Mouse (Mus musculus) cerebellum, postnatal 10 days (tissue): ENCODE data around the gene L2hgdh.
"Not testable (repeated sequence)": the region's sequence is repeated elsewhere in the genome, so short reads cannot be mapped to it uniquely, and the experiment has no call there.

Experiments
- DNase-seq, 2 experiments: peaks; one replicate each; pipeline ENCODE4 v3.0.0; 2021; ENCODE audit warnings: mixed read lengths in 2 of 2

Gene L2hgdh

GRCm38 (mm10) chr12:69661658-69662057 lies 63.0 kb downstream of the L2hgdh start:
- no peak for DNase-seq

DNA sequence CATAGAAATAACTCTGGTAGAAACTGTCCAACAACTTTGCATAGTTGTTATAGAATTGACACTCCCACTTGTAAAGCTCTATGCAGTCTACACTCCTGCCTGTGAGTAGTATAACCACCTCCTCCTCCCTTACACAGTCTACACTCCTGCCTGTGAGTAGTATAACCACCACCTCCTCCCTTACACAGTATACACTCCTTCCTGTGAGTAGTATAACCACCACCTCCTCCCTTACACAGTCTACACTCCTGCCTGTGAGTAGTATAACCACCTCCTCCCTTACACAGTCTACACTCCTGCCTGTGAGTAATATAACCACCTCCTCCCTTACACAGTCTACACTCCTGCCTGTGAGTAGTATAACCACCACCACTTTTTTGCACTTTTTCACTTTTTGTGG lies 70.7 kb downstream of the L2hgdh start:
- DNase-seq, result not testable (repeated sequence)

DNA sequence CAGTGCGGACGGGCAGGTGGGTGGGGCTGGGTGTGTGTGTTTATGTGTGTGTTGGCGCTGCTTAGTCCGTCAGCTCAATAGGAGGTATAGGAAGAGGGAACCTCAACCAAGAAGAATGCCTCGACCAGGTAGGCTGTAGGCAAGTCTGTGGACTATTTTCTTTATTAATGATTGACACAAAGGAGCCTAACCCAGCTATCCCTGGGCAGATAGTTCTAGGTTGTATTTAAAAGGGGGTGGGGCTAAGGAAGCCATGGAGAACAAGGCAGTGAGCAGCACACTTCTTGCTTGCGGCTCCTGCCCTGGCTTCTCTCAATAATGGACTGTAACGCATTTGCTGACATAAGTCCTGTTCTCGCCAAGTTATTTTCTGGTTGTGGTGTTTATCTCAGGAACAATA lies 75.2 kb downstream of the L2hgdh start:
- no peak for DNase-seq

GRCm38 (mm10) chr12:69645821-69646616 lies 78.7 kb downstream of the L2hgdh start:
- DNase-seq, result no peak

DNA sequence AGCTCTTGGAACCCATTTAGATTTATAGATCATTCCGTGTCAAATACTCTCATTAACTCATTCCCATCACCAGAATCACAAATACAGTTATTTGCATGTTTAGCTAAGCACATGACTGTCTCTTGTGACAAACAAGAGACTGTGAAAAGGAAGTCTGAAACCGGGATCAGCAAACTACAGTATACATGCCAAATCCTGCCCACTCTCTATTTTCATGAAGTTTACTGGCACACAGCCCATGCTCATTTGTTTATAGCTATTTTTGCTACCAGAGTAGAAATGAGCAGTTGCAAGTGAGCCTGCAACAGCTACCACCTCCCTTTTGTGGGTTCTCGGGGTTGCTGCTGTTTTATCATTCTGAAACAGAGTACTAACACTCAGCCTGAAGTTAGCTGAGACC lies 79.8 kb downstream of the L2hgdh start:
- DNase-seq, result no peak

DNA sequence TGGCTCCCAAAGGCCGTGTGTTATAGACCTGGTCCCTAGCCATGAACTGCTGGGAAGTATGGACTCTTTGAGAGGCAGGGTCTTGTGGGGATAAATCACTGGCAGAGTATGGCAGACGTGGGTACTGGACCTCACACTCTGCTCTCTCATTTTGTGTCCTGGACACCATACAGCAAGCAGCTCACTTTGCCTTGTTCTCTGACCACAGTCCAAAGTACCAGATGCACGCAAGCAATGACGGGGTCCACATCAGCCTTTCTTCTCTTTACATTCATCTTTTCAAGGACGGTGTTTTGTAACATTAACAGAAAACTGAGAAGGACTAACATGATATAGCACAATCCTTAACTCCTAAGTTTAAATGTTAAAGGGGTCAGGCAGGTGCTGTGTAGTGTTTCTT lies 81.8 kb downstream of the L2hgdh start:
- no peak for DNase-seq
